Mouse (Mus musculus) C2C12 (cell line): ENCODE measurements around the gene Ces3b.

ENCODE experiments used
- CEBPB ChIP-seq: IDR thresholded peaks from one replicate; pipeline ENCODE4 v1.6.1; 2011; ENCODE audit warnings: low read depth, mild to moderate bottlenecking, control low read depth, moderate library complexity
- CTCF ChIP-seq: IDR thresholded peaks from one replicate; pipeline ENCODE4 v1.5.1; 2011; ENCODE audit not compliant: control insufficient read depth, insufficient read depth, insufficient read length
- FOSL1 ChIP-seq: IDR thresholded peaks from one replicate; pipeline ENCODE4 v1.8.0; 2011; ENCODE audit warnings: mild to moderate bottlenecking, low read length; ENCODE audit not compliant: poor library complexity, insufficient read depth, severe bottlenecking
- MAX ChIP-seq: IDR thresholded peaks from one replicate; pipeline ENCODE4 v1.6.1; 2011; ENCODE audit warnings: mild to moderate bottlenecking, control low read depth
- MYOD1 ChIP-seq: IDR thresholded peaks from one replicate; pipeline ENCODE4 v1.6.1; 2011; ENCODE audit warnings: low read depth; ENCODE audit not compliant: control insufficient read depth, insufficient read length
- MYOG ChIP-seq: IDR thresholded peaks from one replicate; pipeline ENCODE4 v1.6.1; 2011; ENCODE audit not compliant: control insufficient read depth, insufficient read length; ENCODE audit errors: extremely low read depth
- USF1 ChIP-seq: IDR thresholded peaks from one replicate; pipeline ENCODE4 v1.6.1; 2011; ENCODE audit warnings: low read depth, mild to moderate bottlenecking, control low read depth, moderate library complexity

DNA sequence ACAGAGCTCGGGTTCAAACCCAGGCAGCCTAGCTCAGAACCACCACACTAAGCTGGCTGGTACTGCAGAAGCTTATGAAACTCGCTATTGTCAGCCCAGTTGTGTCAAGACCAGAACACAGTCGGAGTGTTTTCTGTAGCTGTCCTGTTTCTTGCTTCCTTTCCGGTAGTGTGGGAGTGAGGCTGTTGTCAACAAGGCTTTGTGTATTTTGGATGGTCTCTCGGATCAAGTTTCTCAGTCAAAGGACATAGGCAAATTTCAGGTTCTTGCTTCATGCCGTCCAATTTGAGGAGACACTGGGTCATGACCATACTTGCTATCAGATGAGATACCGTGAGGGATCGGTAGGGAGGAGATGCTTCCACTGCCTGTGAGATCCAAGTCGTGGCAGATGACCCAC, 46.3 kb downstream of the Ces3b start:
- no peak for TF ChIP-seq CTCF
- no peak for TF ChIP-seq MAX
- TF ChIP-seq USF1: no peak
- no peak for TF ChIP-seq MYOD1
- TF ChIP-seq CEBPB: no peak
- no peak for TF ChIP-seq MYOG
- TF ChIP-seq FOSL1: no peak
